In genomic region chr13:74096715-74097363, GRCm38 (mm10) we compare ENCODE assay signal across 8 mouse cellular contexts. TPM values are rescaled to one million over a fixed set of nuclear protein-coding genes. Genes with fewer than 3 reads are reported as not detected.
DNase-seq lines count a peak whose midpoint lies in the region; TF ChIP-seq lines count a peak whose summit lies in the region.

No protein-coding gene starts in this region.

- intact Hi-C loops in heart, postnatal 10 days (cut with DNase I), result loop anchor here (1.0 to 5.0 kb wide), 4 partner anchors 70 to 204 kb away; no protein-coding TSS in a partner anchor

- peak; percentile 64 for DNase-seq in CH12.LX (ENCODE audit: extremely low read depth)
- DNase-seq in adrenal gland, adult 18-20 months (ENCODE audit: low spot score in 2 of 2), result peak; percentile 52 to 70
- DNase-seq in embryo, embryonic 9.5 days (ENCODE audit: extremely low spot score), result peak; percentile 49
- DNase-seq in heart, postnatal 10 days, result peak; percentile 74 to 86
- peak; percentile 66 to 88 for DNase-seq in kidney, postnatal 36 days
- DNase-seq in lung, adult 2 months, result peak; percentile 18
- DNase-seq in ovary, postnatal 14 days (ENCODE audit: low spot score), result peak; percentile 44
- peak; percentile 49 to 62 for DNase-seq in urinary bladder, postnatal 36 days (ENCODE audit: low spot score in 2 of 2)

- TF ChIP-seq EP300 in CH12.LX (IDR thresholded peaks at IDR 0.05; ENCODE audit: low read length), result no peak

- 37% methylated on average over 2 of the region's 2 CpGs for WGBS in lung, adult 2 months

- no peak overlapping the region for H3K9ac ChIP-seq in CH12.LX (ENCODE audit: insufficient read depth, low read depth)

- H3K79me2 ChIP-seq in CH12.LX (replicated peaks; ENCODE audit: control insufficient read depth, extremely low read depth, insufficient read depth, poor library complexity, severe bottlenecking), result no peaks in the 10 kb centered on the region

- in situ Hi-C loops in CH12.LX (cut with MboI; ENCODE audit: low pct_ligation_motif_present, low pct_unique_long_range_greater_than_20kb, low sequenced_read_pairs), result loop anchor here (10.0 kb wide), 1 partner anchor 198 kb away; the partner anchor contains the start of gene Ahrr

- dilution Hi-C loops in CH12.LX (cut with MboI; ENCODE audit: extremely low pct_ligation_motif_present, extremely low pct_unique_long_range_greater_than_20kb, low sequenced_read_pairs), result no loop called here

- TF ChIP-seq CTCF in CH12.LX (conservative IDR thresholded peaks at IDR 0.05 in 1 of 2, IDR thresholded peaks at IDR 0.05 in 1 of 2; ENCODE audit: low read depth in 2 of 2, low read length in 2 of 2), result peak; percentile 51 to 80
- TF ChIP-seq CTCF in lung, adult 2 months (IDR thresholded peaks at IDR 0.05; ENCODE audit: insufficient read depth, low read length), result peak; percentile 71

- no peak overlapping the region for H3K4me2 ChIP-seq in CH12.LX (ENCODE audit: insufficient read depth, low read depth, poor library complexity, severe bottlenecking)

- H3K27ac ChIP-seq in CH12.LX (ENCODE audit: insufficient read depth, low read depth), result no peak overlapping the region

- peak; percentile 79 for TF ChIP-seq RAD21 in CH12.LX (IDR thresholded peaks at IDR 0.05; ENCODE audit: low read depth, low read length)

- no peak for TF ChIP-seq POLR2A in CH12.LX (IDR thresholded peaks at IDR 0.05; ENCODE audit: low read depth, low read length)
- TF ChIP-seq POLR2A in lung, adult 2 months (IDR thresholded peaks at IDR 0.05; ENCODE audit: borderline replicate concordance, extremely low read depth, low read depth, low read length), result no peak

- peaks cover 3% of the 10 kb centered on the region for H3K27me3 ChIP-seq in CH12.LX (replicated peaks)

- no peaks in the 10 kb centered on the region for H3K36me3 ChIP-seq in CH12.LX (replicated peaks in 1 of 2; ENCODE audit: control insufficient read depth in 1 of 2, insufficient read depth in 1 of 2, low read length in 1 of 2)

- H3K9me3 ChIP-seq in CH12.LX (replicated peaks; ENCODE audit: low read length), result no peaks in the 10 kb centered on the region

- H3K4me3 ChIP-seq in CH12.LX (replicated peaks in 1 of 3; ENCODE audit: low read depth in 2 of 3, low read length in 2 of 3, poor library complexity in 1 of 3), result no peak overlapping the region
- H3K4me3 ChIP-seq in lung, adult 2 months (replicated peaks; ENCODE audit: extremely low read depth, low read depth, low read length), result no peak overlapping the region

- H3K4me1 ChIP-seq in CH12.LX (ENCODE audit: control insufficient read depth in 1 of 2, insufficient read depth in 2 of 2), result no peaks in the 10 kb centered on the region
- no peaks in the 10 kb centered on the region for H3K4me1 ChIP-seq in lung, adult 2 months (ENCODE audit: control insufficient read depth, insufficient read depth, low read length)

TF ChIP-seq in CH12.LX, 34 proteins besides CTCF, POLR2A, EP300 and RAD21:
- peak; percentile 74 for TF ChIP-seq SMC3 (IDR thresholded peaks at IDR 0.05; ENCODE audit: low read depth, low read length)
- TF ChIP-seq MEF2A (IDR thresholded peaks at IDR 0.05; ENCODE audit: borderline replicate concordance, low read depth, low read length), result no peak

RNA-seq across cellular contexts. Expression of gene Slc9a3, which starts 24.4 kb away (rescaled TPM):
- total RNA-seq in CH12.LX (2012; rRNA removed) (not detected in 2 replicates), CH12.LX (2014; rRNA removed) (not detected in 2 replicates)
- polyA plus RNA-seq in CH12.LX (2012; ENCODE audit: insufficient read length, low read depth), result not detected in 2 replicates
- total RNA-seq in adrenal gland, adult 18-20 months (2021), result under 1 TPM; 0.73 to 0.99 TPM
- total RNA-seq in heart, postnatal 10 days (2021), result under 1 TPM; 0.65 to 0.74 TPM
- polyA plus RNA-seq in lung, adult 2 months (2012; rRNA removed), result 0.34 and 0.96 TPM in 2 replicates

RNA-seq across cellular contexts. Expression of gene Cep72, which starts 34.7 kb away (rescaled TPM):
- total RNA-seq in CH12.LX (2012; rRNA removed), result 5.4 and 7.3 TPM in 2 replicates
- 13.1 and 15.1 TPM in 2 replicates for total RNA-seq in CH12.LX (2014; rRNA removed)
- polyA plus RNA-seq in CH12.LX (2012; ENCODE audit: insufficient read length, low read depth), result 9.3 and 14.0 TPM in 2 replicates
- total RNA-seq in adrenal gland, adult 18-20 months (2021), result 1 to 10 TPM; 1.3 to 2.2 TPM
- 1 to 10 TPM; 2.0 to 2.8 TPM for total RNA-seq in heart, postnatal 10 days (2021)
- polyA plus RNA-seq in lung, adult 2 months (2012; rRNA removed), result 1.2 and 1.3 TPM in 2 replicates

Comparison
In these comparisons a context has a peak if more than half of its experiments do, and no peak if none do; other contexts are left out.
1. DNase-seq: peak in every context shown above with its lines; median percentile 80 in heart, postnatal 10 days; 77 in kidney, postnatal 36 days; 64 in CH12.LX; 61 in adrenal gland, adult 18-20 months; 56 in urinary bladder, postnatal 36 days; 49 in embryo, embryonic 9.5 days; 44 in ovary, postnatal 14 days; 18 in lung, adult 2 months.